Mouse (Mus musculus) embryo, embryonic 10.5 days (tissue): ENCODE results near the gene Iqcf3.
"Not testable (repeated sequence)": the region's sequence is repeated elsewhere in the genome, so short reads cannot be mapped to it uniquely, and the experiment has no call there.

Experiments used
- DNase-seq: peaks from one replicate; pipeline ENCODE4 v3.0.0-alpha.2; 2015; ENCODE audit warnings: low spot score

Iqcf3 gene

DNA sequence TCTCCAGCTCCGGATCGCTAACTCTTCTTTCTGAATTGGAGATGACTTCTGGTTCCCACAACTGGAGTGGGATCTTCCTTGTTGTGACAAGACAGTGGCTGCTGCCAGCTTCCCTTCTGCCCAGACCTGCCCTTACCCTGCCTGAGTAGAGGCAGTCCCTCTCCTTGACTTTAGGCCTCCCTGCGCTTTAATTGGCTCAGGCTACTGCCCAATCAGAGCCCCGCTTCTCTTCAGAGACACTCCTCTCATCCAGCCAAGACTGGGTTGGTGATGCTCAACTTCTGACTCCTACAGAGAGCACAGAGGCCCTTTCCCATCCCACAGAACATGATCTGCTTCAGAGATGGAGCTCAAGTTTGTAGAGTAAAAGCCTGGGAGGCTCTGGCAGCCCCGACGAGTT lies 57.2 kb downstream of the Iqcf3 start:
- no peak for DNase-seq

DNA sequence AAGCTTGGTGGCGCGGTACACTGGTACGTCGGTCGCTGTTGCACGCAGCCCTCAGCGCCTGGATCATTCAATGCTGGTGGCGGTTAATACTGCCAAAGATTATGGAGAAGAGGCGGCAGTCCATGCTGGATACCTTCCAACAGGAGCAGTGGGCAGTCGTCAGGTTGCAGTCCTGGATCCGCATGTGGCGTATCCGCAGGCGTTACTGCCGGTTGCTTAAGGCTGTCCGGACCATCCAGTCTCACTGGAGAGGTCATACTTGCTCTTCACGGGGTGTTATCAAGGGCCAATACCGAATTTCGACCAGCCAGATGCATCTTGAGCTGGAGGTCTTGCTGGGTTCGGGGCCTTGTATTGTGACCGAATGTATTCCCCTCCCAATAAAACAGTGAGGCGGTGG lies 59.6 kb downstream of the Iqcf3 start:
- no peak for DNase-seq

DNA sequence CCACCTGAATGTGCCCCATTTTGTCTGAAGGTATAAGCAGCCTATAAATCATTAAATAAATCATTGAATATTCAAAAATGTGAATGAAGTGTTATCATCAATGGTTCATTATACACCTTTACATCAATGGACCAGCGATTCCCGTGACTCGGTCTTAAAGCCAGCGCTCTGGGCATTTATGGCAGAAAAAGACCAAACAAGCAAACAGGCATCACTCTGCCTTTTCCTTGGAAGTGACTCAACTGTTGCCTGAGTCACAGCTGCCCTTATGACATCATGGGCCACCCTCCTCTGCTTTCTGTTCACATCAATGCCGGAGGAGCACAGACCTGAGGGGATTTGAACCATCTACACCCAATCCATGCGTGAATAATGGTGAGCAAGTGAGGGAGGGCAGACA lies 61.8 kb downstream of the Iqcf3 start, which contains the start of gene Iqcf1:
TSS of gene Iqcf1 (plus strand) at position 301 of the 400 bp plus-strand sequence.
- no peak for DNase-seq

DNA sequence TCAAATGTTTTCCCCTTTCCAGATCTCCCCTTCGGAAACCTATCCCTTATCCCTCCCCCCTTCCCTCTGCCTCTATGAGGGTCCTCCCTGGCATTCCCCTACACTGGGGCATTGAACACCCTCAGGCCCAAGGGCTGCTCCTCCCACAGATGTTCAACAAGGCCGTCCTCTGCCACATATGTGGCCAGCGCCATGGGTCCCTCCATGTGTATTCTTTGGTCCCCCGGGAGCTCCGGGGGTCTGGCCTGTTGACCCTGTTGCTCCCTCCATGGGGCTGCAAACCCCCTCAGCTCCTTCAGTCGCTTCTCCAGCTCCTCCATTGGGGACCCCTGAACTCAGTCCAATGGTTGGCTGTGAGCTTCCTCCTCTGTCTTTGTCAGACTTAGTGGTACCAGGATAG lies 73.8 kb downstream of the Iqcf3 start:
- not testable (repeated sequence) for DNase-seq

- DNase-seq: no peak
Measured at GRCm38 (mm10) chr9:106485076-106485475, 76.4 kb downstream of the Iqcf3 start.

DNA sequence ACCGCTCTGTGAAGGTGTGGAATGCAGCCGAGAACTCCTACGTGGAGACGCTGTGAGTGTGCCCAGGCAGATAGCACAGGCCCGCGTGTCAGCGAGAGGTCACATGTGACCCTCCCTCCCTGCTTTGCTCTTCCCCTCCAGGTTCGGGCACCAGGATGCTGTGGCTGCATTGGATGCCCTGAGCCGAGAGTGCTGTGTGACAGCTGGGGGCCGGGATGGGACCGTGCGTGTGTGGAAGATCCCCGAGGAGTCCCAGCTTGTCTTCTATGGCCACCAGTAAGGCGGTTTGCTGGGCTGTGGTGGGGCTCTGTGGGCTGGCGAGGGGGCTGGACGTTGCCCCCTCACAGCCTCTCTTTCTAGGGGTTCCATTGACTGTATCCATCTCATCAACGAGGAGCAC lies 77.8 kb downstream of the Iqcf3 start:
- DNase-seq: no peak

DNA sequence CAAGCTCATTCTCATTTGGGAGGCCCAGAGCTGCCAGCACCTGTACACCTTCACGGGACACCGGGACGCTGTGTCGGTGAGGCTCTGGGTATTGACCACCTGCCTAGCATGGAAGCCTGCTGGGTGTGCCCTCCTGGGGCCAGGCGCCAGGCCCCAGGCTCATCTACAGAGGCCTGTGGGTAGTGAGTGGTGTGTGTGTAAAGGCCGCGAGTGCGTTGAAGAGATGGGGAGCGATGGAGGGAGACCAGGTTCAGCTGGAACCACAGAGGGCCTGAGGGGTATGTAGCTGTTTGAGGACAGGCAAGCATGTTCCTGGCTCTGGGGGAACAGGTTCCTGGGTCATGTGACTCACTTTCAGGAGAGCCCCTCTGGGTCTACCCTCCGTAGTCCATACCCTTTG lies 78.3 kb downstream of the Iqcf3 start:
- no peak for DNase-seq

GRCm38 (mm10) chr9:106482578-106483115 lies 78.8 kb downstream of the Iqcf3 start:
- DNase-seq: no peak

DNA sequence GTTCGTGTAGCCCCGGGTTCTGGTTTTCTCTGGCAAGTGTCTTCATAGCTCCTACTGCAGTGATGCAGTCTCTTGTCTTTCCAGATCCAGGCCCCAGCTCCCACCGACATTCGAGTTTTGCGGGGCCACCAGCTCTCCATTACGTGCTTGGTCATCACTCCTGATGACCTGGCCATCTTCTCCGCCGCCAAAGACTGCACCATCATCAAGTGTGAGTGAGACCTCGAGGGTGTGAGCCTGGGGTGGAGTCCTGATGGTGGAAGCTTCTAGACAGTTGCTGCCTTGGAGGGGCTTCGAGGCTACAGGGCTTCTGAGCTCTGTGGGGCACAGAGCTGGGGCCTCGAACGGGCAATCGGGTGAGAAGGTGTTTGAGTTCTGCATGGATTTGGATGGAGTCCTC lies 79.8 kb downstream of the Iqcf3 start:
- DNase-seq: no peak

GRCm38 (mm10) chr9:106481075-106481474 lies 80.4 kb downstream of the Iqcf3 start:
- no peak for DNase-seq

GRCm38 (mm10) chr9:106480541-106480940 lies 80.9 kb downstream of the Iqcf3 start:
- DNase-seq: no peak

DNA sequence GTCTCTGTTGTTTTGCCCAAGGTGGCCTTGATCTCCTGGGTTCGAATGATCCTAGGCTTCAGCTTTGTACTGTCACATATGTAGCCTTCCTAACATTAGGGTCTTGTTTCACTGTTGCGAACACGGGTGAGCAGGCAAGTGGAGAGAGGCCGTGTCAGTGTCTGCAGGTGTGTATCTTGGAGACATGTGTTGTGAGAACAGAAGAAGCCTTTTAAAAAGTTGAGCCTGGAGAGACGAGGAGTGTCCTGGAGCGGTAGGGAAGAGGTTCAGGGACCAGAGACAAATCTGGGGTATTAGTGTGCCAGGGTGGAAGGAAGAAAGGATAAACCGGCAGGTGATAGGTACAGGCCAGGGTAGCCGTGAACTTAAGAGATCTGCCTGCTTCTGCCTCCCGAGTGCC lies 83.3 kb downstream of the Iqcf3 start:
- DNase-seq: no peak

DNA sequence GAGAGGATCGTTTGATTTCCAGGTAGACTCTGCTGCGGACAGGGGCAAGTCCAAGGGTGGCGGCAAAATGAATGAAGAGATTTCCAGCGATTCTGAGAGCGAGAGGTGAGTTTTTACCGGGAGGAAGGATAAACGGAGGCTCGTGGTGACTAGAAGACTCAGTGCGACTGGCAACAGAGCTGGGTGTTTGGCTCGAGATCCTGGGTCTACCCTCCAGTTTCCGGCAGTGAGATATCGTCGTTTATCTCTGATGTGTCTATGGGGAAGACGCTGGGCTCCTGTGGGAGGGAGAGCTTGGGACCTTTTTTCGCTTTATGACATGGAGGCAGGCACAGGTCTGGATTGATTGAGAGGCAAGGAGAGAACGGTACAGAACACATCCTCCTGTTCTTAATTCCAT lies 83.8 kb downstream of the Iqcf3 start:
- no peak for DNase-seq

DNA sequence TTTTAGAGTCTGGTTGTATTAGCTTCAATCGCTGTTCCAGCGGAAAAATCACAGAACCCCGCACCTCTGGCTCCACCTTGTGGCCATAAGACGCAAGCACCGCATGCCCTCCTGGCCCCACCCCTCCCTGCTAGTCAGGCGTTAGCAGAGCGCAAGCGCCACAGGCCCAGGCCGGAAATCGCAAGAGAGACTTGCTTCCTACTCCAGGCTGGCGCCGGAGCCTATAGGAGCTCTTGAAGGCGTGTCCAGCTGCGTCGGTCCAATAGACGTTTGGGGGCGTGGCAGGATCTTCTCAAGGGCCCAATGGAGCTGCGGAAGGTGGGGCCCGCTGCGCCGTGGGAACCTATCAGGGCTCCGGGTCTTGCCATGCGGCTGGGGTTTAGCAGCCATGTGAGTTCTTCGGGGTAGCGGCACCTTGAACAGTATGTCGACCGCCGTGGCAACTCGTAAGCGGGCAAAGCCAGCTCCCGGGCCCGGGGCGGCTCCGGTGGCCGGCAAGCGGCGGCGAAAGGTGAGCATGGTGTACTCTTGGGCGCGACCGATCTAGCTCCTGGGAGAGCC lies 84.4 kb downstream of the Iqcf3 start, which contains the start of gene Parp3:
TSS of gene Parp3 (minus strand) at position 26 of the 561 bp plus-strand sequence.
- peak; percentile 100 for DNase-seq

- peak; percentile 64 for DNase-seq
Measured at GRCm38 (mm10) chr9:106476002-106476923, 85.2 kb downstream of the Iqcf3 start.

GRCm38 (mm10) chr9:106475663-106476001 lies 85.8 kb downstream of the Iqcf3 start, which contains the start of gene Rrp9:
Gene Rrp9, plus strand, starts transcription at chr9:106475963.
- DNase-seq: no peak

DNA sequence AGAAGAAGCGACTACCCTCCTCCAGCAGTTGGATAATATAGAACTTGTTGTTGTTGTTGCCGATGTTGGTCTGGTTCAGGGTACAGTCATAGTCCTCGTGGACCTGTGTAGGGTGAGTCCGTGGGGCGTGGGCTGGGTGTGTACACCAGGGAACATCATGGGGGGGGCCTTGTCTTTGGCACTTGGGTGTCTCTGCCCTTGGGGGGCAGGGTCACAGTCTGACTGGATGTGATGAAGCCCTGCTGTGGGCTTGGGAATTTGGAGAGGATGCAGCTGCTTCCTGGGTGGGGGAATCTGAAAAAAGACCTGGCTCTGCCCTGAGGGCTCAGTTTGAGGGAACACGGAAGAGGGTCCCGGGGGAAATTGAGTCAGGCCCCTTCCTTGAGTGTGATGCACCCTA lies 86.4 kb downstream of the Iqcf3 start:
- no peak for DNase-seq

DNA sequence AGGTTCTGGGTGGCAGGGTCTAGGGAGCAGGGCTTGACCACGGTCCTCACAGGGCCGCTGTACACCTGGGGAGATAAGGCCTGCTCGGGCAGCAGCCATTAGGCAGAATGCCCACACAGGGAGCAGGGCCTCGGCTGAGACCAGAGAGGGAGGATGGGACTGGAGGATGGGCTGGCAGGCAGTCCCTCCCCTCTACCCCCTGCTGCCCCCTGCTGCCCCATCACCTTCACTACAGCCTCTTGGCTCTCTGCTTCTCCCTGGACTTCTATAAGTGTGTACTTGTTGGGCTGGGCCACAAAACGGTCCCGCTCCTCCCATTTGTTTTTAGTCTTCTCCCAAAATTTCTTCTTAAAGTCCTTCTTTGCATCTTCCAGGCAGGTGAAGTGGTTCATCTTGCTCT lies 87.0 kb downstream of the Iqcf3 start:
- DNase-seq: peak; percentile 86

DNA sequence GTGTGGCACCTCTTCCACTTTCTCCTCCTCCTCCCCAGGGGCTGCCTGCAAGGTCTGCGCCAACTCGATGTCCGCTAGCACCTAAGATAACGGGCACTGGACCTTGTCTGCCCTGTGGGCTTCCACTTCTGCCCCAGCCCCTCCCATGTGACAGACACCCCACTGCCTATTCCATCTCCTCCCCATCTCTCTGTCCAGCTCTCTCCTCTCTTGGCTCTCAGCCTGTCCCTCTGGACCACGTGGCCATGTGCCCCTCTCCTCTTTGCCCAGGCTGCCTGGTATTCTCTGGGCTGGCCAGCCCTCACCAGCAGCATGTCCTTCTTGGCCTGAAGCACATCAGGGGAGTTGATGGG lies 87.7 kb downstream of the Iqcf3 start:
- DNase-seq: no peak

DNA sequence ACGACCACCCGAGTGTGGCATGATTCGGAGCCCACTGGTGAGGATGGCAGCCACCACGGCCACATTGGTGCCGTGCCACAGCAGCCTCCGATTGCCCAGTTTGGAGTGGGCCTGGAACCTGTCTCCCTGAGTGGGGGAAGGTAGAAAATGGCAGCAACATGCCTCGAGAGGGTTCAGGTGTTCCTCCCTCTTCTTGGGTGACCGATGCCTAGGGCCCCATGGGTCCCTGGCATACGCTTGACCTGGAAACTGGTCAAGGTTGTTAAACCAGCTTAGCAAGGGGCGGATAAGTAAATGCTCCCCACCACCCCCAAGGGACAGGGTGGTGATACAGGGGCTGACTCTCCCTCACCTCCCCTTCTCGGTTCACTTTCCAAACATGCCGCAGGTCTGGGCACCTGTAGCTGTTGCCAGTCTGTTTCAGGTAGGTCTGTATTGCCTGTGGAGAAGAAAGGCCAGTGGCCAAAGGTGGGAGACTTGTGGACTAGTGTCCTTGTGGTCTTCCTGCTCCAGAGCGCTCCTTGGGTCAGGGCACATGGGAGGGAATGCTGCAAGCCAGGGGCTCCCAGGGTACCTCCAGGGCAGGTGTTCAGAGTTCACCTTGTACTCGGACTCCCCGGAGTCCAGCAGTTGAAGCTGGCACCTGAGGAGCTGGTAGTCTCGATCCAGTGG lies 88.2 kb downstream of the Iqcf3 start:
- no peak for DNase-seq

DNA sequence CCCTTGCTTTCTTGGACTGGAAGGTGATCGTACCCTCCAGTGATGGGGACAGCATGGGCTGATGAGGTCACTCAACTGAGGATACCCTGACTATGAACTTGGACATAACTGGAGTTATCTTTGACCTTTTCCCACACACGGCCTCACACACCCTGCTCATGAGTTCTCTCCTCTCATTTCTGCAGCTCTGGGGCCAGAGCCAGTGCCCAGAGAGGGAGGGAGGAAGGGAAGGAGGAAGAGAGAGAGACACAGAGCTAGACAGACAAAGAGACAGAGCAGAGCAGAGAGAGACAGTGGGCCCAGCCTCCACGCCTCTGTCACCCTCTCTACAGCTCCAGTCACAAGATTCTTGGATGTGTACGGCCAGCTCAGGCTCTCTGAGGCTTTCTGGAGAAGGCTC lies 89.1 kb downstream of the Iqcf3 start:
- no peak for DNase-seq

DNA sequence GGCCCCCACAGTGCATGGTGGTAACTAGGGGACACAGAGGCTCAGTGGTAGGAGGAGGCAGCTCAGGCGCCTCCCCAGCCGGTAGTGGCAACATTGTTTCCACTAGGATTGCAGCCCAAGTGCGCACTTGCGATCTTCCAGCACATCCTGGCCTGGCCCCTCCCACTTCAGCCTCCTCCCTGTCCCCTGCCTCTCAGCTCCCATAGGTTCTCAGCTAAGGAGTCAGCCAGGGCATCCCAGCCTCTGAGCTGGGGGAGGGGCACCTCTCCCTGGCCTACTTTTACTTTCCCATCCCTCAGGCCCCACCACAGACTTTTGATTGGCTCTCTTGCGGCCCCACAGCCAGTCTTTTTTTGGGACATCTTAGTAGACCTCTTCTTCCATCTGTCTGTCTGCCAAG lies 89.5 kb downstream of the Iqcf3 start:
- no peak for DNase-seq
